Mouse (Mus musculus): Measurements from ENCODE around the gene Ogdh. TPM values are rescaled to one million over a fixed set of nuclear protein-coding genes. Genes with fewer than 3 reads are reported as not detected.

Ogdh gene
- polyA plus RNA-seq, 1 experiment from 2014 or later = 82.0 TPM

DNA sequence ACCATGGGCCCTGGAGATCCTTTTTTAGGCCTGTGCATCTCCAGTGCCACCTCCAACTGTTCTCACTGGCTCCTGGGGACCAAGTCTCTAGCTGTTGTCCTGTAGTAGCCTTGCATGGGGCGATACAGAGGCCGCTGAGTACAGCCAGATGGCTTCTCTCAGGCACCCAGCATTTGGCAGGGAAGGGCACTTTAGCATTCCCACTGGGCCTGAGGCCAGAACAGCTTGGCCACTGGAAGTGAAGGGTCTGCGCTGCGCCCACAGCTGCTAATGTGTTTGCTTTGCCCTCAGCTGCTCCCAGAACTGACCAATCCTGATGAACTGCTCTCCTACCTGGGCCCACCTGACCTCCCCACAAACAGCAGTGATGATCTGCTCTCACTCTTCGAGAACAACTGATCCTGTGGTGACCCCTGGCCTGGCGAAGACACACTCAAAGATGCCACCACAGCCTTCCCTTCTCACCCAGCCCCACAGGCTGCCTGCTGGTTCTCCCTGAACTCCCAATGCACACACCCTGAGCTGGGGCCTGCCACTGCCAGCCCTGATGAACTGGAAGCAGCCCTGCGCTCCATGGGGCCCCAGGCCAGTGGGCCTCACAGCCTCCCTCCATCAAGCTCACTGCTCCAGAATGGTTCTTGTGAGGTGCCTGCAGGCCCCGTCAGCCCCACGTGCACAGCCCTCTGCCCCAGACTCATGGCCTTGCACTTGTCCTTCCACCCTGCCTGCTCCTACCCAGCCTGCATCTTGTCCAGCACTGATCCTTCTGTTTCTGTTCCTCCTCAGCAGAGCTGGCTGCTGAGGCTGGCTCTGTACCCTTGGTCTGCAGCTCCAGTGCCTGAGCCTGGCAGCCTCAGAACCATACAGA, 113.5 kb downstream of the Ogdh start:
- no peak for DNase-seq (ENCODE audit: low spot score)

DNA sequence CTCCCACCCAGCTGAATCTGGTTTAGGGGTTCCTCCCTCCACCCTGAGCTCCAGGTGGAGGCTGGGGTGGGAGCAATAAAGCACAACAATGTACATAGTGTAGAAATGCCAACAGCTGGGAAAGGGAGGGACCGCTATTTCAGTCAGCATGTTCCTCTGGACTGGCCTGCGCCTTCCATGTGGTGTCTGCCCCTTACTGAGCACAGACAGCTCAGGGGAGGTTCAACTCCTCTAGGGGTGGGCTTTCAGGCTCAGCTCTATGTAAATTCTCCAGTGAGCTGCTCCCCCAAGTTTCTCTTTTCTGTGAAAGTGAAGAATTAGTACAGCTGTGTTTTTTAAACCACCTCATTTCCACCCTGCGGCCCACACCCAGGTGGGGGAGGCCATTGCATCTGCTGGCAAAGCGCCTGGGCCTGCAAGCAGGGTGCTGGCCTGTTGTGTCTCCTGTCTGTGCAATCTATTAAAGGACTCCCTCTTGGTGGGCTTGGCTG, 114.2 kb downstream of the Ogdh start:
- peak; percentile 52 for DNase-seq (ENCODE audit: low spot score)

Small RNA genes within 50 kb of the gene (microRNA-seq; reads per million reads assigned to microRNA genes)
- not detected for gene Mir7651 (ENCODE audit: borderline number of aligned reads)

Other genes starting within 250 kb of the Ogdh start
- gene Camk2b, start 225.3 kb upstream of the Ogdh start, polyA plus RNA-seq (2015; fragmentation: Nextera tagmentation; extraction: Ambion mirVana) = 2.0 and 2.3 TPM in 2 replicates
- gene A730071L15Rik, start 91.6 kb upstream of the Ogdh start, polyA plus RNA-seq (2015; fragmentation: Nextera tagmentation; extraction: Ambion mirVana) = 0.55 and 0.93 TPM in 2 replicates
- 33.5 and 37.7 TPM in 2 replicates for gene Nudcd3, start 91.2 kb upstream of the Ogdh start, polyA plus RNA-seq (2015; fragmentation: Nextera tagmentation; extraction: Ambion mirVana)
- 0.04 TPM in 2 replicates for gene Npc1l1, start 61.5 kb upstream of the Ogdh start, polyA plus RNA-seq (2015; fragmentation: Nextera tagmentation; extraction: Ambion mirVana)
- 81.6 and 83.9 TPM in 2 replicates for gene Ddx56, start 23.9 kb upstream of the Ogdh start, polyA plus RNA-seq (2015; fragmentation: Nextera tagmentation; extraction: Ambion mirVana)
- 75.7 and 79.0 TPM in 2 replicates for gene Tmed4, start 16.8 kb upstream of the Ogdh start, polyA plus RNA-seq (2015; fragmentation: Nextera tagmentation; extraction: Ambion mirVana)
- gene Zmiz2, start 97.4 kb downstream of the Ogdh start, polyA plus RNA-seq (2015; fragmentation: Nextera tagmentation; extraction: Ambion mirVana) = 12.2 and 14.9 TPM in 2 replicates
- gene Ppia, start 123.8 kb downstream of the Ogdh start, polyA plus RNA-seq (2015; fragmentation: Nextera tagmentation; extraction: Ambion mirVana) = 7,546 and 8,495 TPM in 2 replicates
- gene H2afv, start 152.8 kb downstream of the Ogdh start, polyA plus RNA-seq (2015; fragmentation: Nextera tagmentation; extraction: Ambion mirVana) = 715 and 776 TPM in 2 replicates
- 17.8 and 22.5 TPM in 2 replicates for gene Purb, start 184.3 kb downstream of the Ogdh start, polyA plus RNA-seq (2015; fragmentation: Nextera tagmentation; extraction: Ambion mirVana)
- gene Myo1g, start 229.3 kb downstream of the Ogdh start, polyA plus RNA-seq (2015; fragmentation: Nextera tagmentation; extraction: Ambion mirVana) = 50.6 and 53.8 TPM in 2 replicates